Mouse (Mus musculus) inflammation-experienced regulatory T-cells (primary cell): Measurements from ENCODE around the gene Eif2s1. TPM values are rescaled to one million over a fixed set of nuclear protein-coding genes. Genes with fewer than 3 reads are reported as not detected.

Experiments
- polyA plus RNA-seq, 2 experiments: library from polyadenylated mRNA; unstranded; fragments of 100-300 nt; shearing (Covaris generic); gene quantifications; one replicate each; pipeline ENCODE4 v1.2.1; 2017

The Eif2s1 gene
- 100 to 1,000 TPM; 165 to 210 TPM for polyA plus RNA-seq

DNA sequence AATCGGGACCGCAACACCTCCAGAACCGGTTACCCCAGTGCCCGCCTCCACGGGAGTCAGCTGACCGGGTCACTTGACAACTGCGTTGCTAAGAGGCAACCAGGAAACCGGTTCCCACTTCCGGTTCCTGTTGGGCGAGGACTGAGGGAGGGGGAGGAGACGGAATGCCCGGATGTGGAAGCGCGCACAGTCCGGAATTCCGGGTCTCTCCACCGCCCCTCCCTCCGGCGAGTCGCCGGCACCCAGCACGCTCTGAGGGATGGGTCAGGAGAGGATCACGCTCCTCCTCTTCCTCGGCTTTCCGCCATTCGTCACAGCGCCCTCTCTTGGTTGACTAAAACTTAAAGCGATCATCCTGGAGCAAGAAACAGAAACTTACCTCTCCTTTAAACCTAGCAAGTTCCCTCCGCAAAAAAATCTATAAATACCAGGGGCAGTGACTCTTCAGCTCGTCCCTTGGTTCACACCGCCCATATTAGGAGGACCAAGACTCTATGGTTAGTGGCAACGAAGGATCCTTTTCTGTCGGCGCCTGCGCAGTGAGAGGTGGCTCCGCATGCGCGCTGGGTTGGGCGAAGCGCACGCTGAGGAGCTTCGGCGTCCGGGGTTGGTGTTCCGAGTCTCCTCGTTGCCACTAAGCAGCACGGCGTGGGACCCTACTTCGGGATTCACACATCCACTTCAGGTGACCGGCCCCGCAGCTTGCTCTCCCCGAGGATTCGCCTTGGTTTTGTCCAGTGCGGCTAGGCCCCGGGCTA, at the start of gene Eif2s1, which contains the start of gene Atp6v1d:
TSS of gene Eif2s1 (plus strand) at position 324 of the 758 bp plus-strand sequence.
TSS of gene Atp6v1d (minus strand) at position 143 of the 758 bp plus-strand sequence.

DNA sequence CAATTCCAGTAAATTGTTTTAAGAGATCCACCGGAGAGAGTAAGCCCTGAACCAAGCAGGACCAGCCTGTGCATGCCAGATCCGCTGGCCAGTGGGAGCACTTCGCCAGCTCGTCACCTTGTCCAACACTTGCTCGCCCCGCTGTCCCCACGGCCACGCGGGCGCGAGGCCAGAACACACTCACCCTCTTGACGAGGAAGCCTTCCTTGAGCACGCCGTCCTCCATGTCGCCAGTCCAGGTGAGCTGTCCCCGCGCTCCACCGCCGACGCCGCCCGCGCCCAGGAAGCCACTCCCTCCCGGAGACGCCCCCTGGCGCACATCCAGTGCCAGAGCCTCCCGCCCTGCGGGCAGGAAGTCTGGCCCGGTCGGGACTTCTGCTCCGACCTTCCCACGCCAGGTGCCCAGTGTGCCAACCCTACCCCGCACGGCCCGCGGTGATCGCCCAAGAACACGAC, 45.1 kb downstream of the Eif2s1 start, which contains the start of gene Plek2:
TSS of gene Plek2 (minus strand) at position 258 of the 456 bp plus-strand sequence.

Other genes with a start within 250 kb of the Eif2s1 start
- not detected for gene Fam71d, start 170.3 kb upstream of the Eif2s1 start, polyA plus RNA-seq
- gene Mpp5, start 112.9 kb upstream of the Eif2s1 start, polyA plus RNA-seq: 10 to 100 TPM; 11.0 to 12.6 TPM
- gene Atp6v1d, start 181 bp upstream of the Eif2s1 start, polyA plus RNA-seq: 100 to 1,000 TPM; 160 to 195 TPM
- 1 to 10 TPM in 1 of 2 experiments, under 1 TPM in 1; 0.52 to 1.2 TPM for gene Plek2, start 45.1 kb downstream of the Eif2s1 start, polyA plus RNA-seq
- 10 to 100 TPM; 47.7 to 67.8 TPM for gene Tmem229b, start 145.8 kb downstream of the Eif2s1 start, polyA plus RNA-seq
- under 1 TPM; 0.28 to 0.54 TPM for gene Plekhh1, start 167.3 kb downstream of the Eif2s1 start, polyA plus RNA-seq
- 10 to 100 TPM; 26.2 to 27.5 TPM for gene Pigh, start 227.8 kb downstream of the Eif2s1 start, polyA plus RNA-seq